Mouse (Mus musculus): Measurements from ENCODE around the gene Rela. TPM values are rescaled to one million over a fixed set of nuclear protein-coding genes. Genes with fewer than 3 reads are reported as not detected.

Gene Rela
- polyA plus RNA-seq, 1 experiment from 2014 or later = 49.2 TPM

GRCm38 (mm10) chr19:5621884-5622283 is 15.4 kb upstream of the Rela start:
- no peak overlapping the region for H3K4me2 ChIP-seq (ENCODE audit: low read depth, low read length)
- H3K4me1 ChIP-seq (ENCODE audit: control insufficient read depth, insufficient read depth, low read length) = no peaks in the 10 kb centered on the region
- WGBS = 85% methylated on average over 5 of the region's 5 CpGs
- no peak overlapping the region for H3K27ac ChIP-seq (replicated peaks; ENCODE audit: low read depth, low read length)
- H3K4me3 ChIP-seq (ENCODE audit: low read depth, low read length) = no peak overlapping the region
- H3K27me3 ChIP-seq (replicated peaks; ENCODE audit: control insufficient read depth, insufficient read depth, low read length) = no peaks in the 10 kb centered on the region
- H3K36me3 ChIP-seq (ENCODE audit: control insufficient read depth, insufficient read depth, low read length) = no peaks in the 10 kb centered on the region
- H3K9ac ChIP-seq (ENCODE audit: low read depth, low read length) = no peak overlapping the region
- H3K9me3 ChIP-seq (ENCODE audit: control insufficient read depth, low read length) = no peaks in the 10 kb centered on the region
- no peak for ATAC-seq (ENCODE audit: low read depth)
- DNase-seq (ENCODE audit: low spot score) = no peak

GRCm38 (mm10) chr19:5625311-5625710 is 12.0 kb upstream of the Rela start:
- H3K9ac ChIP-seq (ENCODE audit: low read depth, low read length) = no peak overlapping the region
- whole genome bisulfite sequencing = 90% methylated on average over 8 of the region's 8 CpGs
- no peaks in the 10 kb centered on the region for H3K36me3 ChIP-seq (ENCODE audit: control insufficient read depth, insufficient read depth, low read length)
- ATAC-seq (ENCODE audit: low read depth) = no peak
- H3K4me1 ChIP-seq (ENCODE audit: control insufficient read depth, insufficient read depth, low read length) = no peaks in the 10 kb centered on the region
- no peak overlapping the region for H3K27ac ChIP-seq (replicated peaks; ENCODE audit: low read depth, low read length)
- H3K27me3 ChIP-seq (replicated peaks; ENCODE audit: control insufficient read depth, insufficient read depth, low read length) = no peaks in the 10 kb centered on the region
- DNase-seq (ENCODE audit: low spot score) = no peak
- no peak overlapping the region for H3K4me3 ChIP-seq (ENCODE audit: low read depth, low read length)
- H3K9me3 ChIP-seq (ENCODE audit: control insufficient read depth, low read length) = no peaks in the 10 kb centered on the region
- H3K4me2 ChIP-seq (ENCODE audit: low read depth, low read length) = no peak overlapping the region

GRCm38 (mm10) chr19:5629907-5630306 is 7.4 kb upstream of the Rela start:
- Histone ChIP-seq H3K27me3 (replicated peaks; ENCODE audit: control insufficient read depth, insufficient read depth, low read length) (no peaks in the 10 kb centered on the region), H3K9ac (ENCODE audit: low read depth, low read length) (no peak overlapping the region), H3K4me3 (ENCODE audit: low read depth, low read length) (no peak overlapping the region), H3K4me2 (ENCODE audit: low read depth, low read length) (no peak overlapping the region), H3K4me1 (ENCODE audit: control insufficient read depth, insufficient read depth, low read length) (no peaks in the 10 kb centered on the region), H3K9me3 (ENCODE audit: control insufficient read depth, low read length) (no peaks in the 10 kb centered on the region), H3K27ac (replicated peaks; ENCODE audit: low read depth, low read length) (no peak overlapping the region), H3K36me3 (ENCODE audit: control insufficient read depth, insufficient read depth, low read length) (no peaks in the 10 kb centered on the region)
- ATAC-seq (ENCODE audit: low read depth) (no peak), DNase-seq (ENCODE audit: low spot score) (no peak)

GRCm38 (mm10) chr19:5632120-5632519 is 5.2 kb upstream of the Rela start:
- ATAC-seq (ENCODE audit: low read depth) (no peak), DNase-seq (ENCODE audit: low spot score) (no peak)
- Histone ChIP-seq H3K4me2 (ENCODE audit: low read depth, low read length) (no peak overlapping the region), H3K27ac (replicated peaks; ENCODE audit: low read depth, low read length) (no peak overlapping the region), H3K9ac (ENCODE audit: low read depth, low read length) (no peak overlapping the region), H3K4me1 (ENCODE audit: control insufficient read depth, insufficient read depth, low read length) (peaks cover 8% of the 10 kb centered on the region), H3K36me3 (ENCODE audit: control insufficient read depth, insufficient read depth, low read length) (no peaks in the 10 kb centered on the region), H3K4me3 (ENCODE audit: low read depth, low read length) (no peak overlapping the region), H3K9me3 (ENCODE audit: control insufficient read depth, low read length) (no peaks in the 10 kb centered on the region), H3K27me3 (replicated peaks; ENCODE audit: control insufficient read depth, insufficient read depth, low read length) (no peaks in the 10 kb centered on the region)
- 59% methylated on average over 9 of the region's 9 CpGs for WGBS

GRCm38 (mm10) chr19:5636036-5636570 is 1.2 kb upstream of the Rela start:
- peaks cover 24% of the 10 kb centered on the region for H3K36me3 ChIP-seq (ENCODE audit: control insufficient read depth, insufficient read depth, low read length)
- 0 out of 2 replicates have a peak overlapping the region, but pooled peaks have one; percentile 85 for H3K4me3 ChIP-seq (ENCODE audit: low read depth, low read length)
- no peaks in the 10 kb centered on the region for H3K27me3 ChIP-seq (replicated peaks; ENCODE audit: control insufficient read depth, insufficient read depth, low read length)
- 73% methylated on average over 7 of the region's 7 CpGs for WGBS
- DNase-seq (ENCODE audit: low spot score) (no peak), ATAC-seq (ENCODE audit: low read depth) (no peak)
- H3K4me2 ChIP-seq (ENCODE audit: low read depth, low read length) = peak overlapping the region; percentile 92; the same call in 1 of the 2 replicates
- no peaks in the 10 kb centered on the region for H3K9me3 ChIP-seq (ENCODE audit: control insufficient read depth, low read length)
- H3K9ac ChIP-seq (ENCODE audit: low read depth, low read length) = no peak overlapping the region
- peaks cover 12% of the 10 kb centered on the region for H3K4me1 ChIP-seq (ENCODE audit: control insufficient read depth, insufficient read depth, low read length)
- H3K27ac ChIP-seq (replicated peaks; ENCODE audit: low read depth, low read length) = no peak overlapping the region

- Histone ChIP-seq H3K27me3 (replicated peaks; ENCODE audit: control insufficient read depth, insufficient read depth, low read length) (no peaks in the 10 kb centered on the region), H3K36me3 (ENCODE audit: control insufficient read depth, insufficient read depth, low read length) (peaks cover 29% of the 10 kb centered on the region), H3K27ac (replicated peaks; ENCODE audit: low read depth, low read length) (peak overlapping the region; percentile 88), H3K4me1 (ENCODE audit: control insufficient read depth, insufficient read depth, low read length) (peaks cover 12% of the 10 kb centered on the region), H3K4me2 (ENCODE audit: low read depth, low read length) (peak overlapping the region; percentile 92), H3K9ac (ENCODE audit: low read depth, low read length) (peak overlapping the region; percentile 87), H3K4me3 (ENCODE audit: low read depth, low read length) (peak overlapping the region; percentile 85), H3K9me3 (ENCODE audit: control insufficient read depth, low read length) (no peaks in the 10 kb centered on the region)
- ATAC-seq (ENCODE audit: low read depth) = no peak
- WGBS = 36% methylated on average over 12 of the region's 12 CpGs
- peak; percentile 22 for DNase-seq (ENCODE audit: low spot score)
Observed at GRCm38 (mm10) chr19:5636571-5637041, 677 bp upstream of the Rela start.

GRCm38 (mm10) chr19:5638416-5639005 is 1.2 kb downstream of the Rela start:
- H3K36me3 ChIP-seq (ENCODE audit: control insufficient read depth, insufficient read depth, low read length) = peaks cover 48% of the 10 kb centered on the region

GRCm38 (mm10) chr19:5640339-5640738 is 3.1 kb downstream of the Rela start:
- ATAC-seq (ENCODE audit: low read depth) = no peak
- peaks cover 12% of the 10 kb centered on the region for H3K4me1 ChIP-seq (ENCODE audit: control insufficient read depth, insufficient read depth, low read length)
- H3K4me2 ChIP-seq (ENCODE audit: low read depth, low read length) = no peak overlapping the region
- no peak overlapping the region for H3K9ac ChIP-seq (ENCODE audit: low read depth, low read length)
- no peak overlapping the region for H3K4me3 ChIP-seq (ENCODE audit: low read depth, low read length)
- no peaks in the 10 kb centered on the region for H3K9me3 ChIP-seq (ENCODE audit: control insufficient read depth, low read length)
- H3K36me3 ChIP-seq (ENCODE audit: control insufficient read depth, insufficient read depth, low read length) = peaks cover 66% of the 10 kb centered on the region
- no peak overlapping the region for H3K27ac ChIP-seq (replicated peaks; ENCODE audit: low read depth, low read length)
- no peak for DNase-seq (ENCODE audit: low spot score)
- H3K27me3 ChIP-seq (replicated peaks; ENCODE audit: control insufficient read depth, insufficient read depth, low read length) = no peaks in the 10 kb centered on the region
- whole genome bisulfite sequencing = 72% methylated on average over 9 of the region's 9 CpGs

More at GRCm38 (mm10) chr19:5638416-5639005, 1.2 kb downstream of the Rela start:
- ATAC-seq (ENCODE audit: low read depth) (no peak), DNase-seq (ENCODE audit: low spot score) (no peak)
- Histone ChIP-seq H3K27me3 (replicated peaks; ENCODE audit: control insufficient read depth, insufficient read depth, low read length) (no peaks in the 10 kb centered on the region), H3K9ac (ENCODE audit: low read depth, low read length) (peak overlapping the region; percentile 87), H3K9me3 (ENCODE audit: control insufficient read depth, low read length) (no peaks in the 10 kb centered on the region), H3K4me1 (ENCODE audit: control insufficient read depth, insufficient read depth, low read length) (peaks cover 12% of the 10 kb centered on the region), H3K4me3 (ENCODE audit: low read depth, low read length) (peak overlapping the region; percentile 85), H3K27ac (replicated peaks; ENCODE audit: low read depth, low read length) (peak overlapping the region; percentile 88; the same call in 1 of the 2 replicates), H3K4me2 (ENCODE audit: low read depth, low read length) (peak overlapping the region; percentile 92)
- WGBS = 89% methylated on average over 18 of the region's 18 CpGs

GRCm38 (mm10) chr19:5641021-5641420 is 3.7 kb downstream of the Rela start:
- no peak for DNase-seq (ENCODE audit: low spot score)
- no peaks in the 10 kb centered on the region for H3K27me3 ChIP-seq (replicated peaks; ENCODE audit: control insufficient read depth, insufficient read depth, low read length)
- peaks cover 12% of the 10 kb centered on the region for H3K4me1 ChIP-seq (ENCODE audit: control insufficient read depth, insufficient read depth, low read length)
- H3K27ac ChIP-seq (replicated peaks; ENCODE audit: low read depth, low read length) = no peak overlapping the region
- WGBS = 93% methylated on average over 17 of the region's 17 CpGs
- H3K4me3 ChIP-seq (ENCODE audit: low read depth, low read length) = no peak overlapping the region
- no peak for ATAC-seq (ENCODE audit: low read depth)
- H3K36me3 ChIP-seq (ENCODE audit: control insufficient read depth, insufficient read depth, low read length) = peaks cover 73% of the 10 kb centered on the region
- H3K9ac ChIP-seq (ENCODE audit: low read depth, low read length) = no peak overlapping the region
- H3K9me3 ChIP-seq (ENCODE audit: control insufficient read depth, low read length) = no peaks in the 10 kb centered on the region
- H3K4me2 ChIP-seq (ENCODE audit: low read depth, low read length) = no peak overlapping the region
